Mouse (Mus musculus): ENCODE measurements around the gene Plekhn1.

Plekhn1 gene

DNA sequence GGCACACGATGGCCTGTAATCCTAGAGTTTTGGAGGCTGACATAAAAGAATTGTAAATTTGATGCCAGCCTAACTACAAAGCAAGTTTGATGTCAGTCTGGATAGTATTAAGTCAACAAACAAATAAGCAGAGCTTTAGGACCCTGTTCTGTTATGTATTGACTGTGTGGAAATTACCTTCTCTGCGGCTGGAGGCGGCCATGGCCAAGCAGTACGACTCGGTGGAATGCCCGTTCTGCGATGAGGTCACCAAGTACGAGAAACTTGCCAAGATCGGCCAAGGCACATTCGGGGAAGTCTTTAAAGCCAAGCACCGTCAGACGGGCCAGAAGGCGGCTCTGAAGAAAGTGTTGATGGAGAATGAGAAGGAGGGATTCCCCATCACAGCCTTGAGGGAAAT, 21.5 kb downstream of the Plekhn1 start:
- DNase-seq (ENCODE audit: low spot score in 2 of 2) = no peak

GRCm38 (mm10) chr4:156209963-156210635, 24.6 kb downstream of the Plekhn1 start:
- DNase-seq (ENCODE audit: low spot score in 2 of 2) = no peak

DNA sequence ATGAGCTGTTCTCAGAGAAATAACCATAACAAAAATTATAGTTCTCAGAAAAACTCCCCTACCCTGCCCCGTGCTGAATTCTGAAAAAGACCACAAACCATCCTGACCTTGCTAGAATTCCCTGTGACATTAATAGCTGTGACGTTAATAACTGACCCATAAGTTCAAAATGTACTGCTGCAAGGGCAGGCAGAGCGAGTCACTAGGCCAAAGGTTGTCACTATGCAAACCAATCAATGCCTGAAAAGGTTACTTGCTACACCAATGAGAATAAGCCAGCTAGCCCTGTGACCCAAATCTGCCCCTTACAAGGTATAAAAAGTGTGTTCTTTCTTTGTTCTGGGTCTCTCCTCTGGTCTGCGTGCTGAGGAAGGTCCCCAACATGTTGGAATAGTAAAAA, 25.8 kb downstream of the Plekhn1 start:
- no peak for DNase-seq (ENCODE audit: low spot score in 2 of 2)

DNA sequence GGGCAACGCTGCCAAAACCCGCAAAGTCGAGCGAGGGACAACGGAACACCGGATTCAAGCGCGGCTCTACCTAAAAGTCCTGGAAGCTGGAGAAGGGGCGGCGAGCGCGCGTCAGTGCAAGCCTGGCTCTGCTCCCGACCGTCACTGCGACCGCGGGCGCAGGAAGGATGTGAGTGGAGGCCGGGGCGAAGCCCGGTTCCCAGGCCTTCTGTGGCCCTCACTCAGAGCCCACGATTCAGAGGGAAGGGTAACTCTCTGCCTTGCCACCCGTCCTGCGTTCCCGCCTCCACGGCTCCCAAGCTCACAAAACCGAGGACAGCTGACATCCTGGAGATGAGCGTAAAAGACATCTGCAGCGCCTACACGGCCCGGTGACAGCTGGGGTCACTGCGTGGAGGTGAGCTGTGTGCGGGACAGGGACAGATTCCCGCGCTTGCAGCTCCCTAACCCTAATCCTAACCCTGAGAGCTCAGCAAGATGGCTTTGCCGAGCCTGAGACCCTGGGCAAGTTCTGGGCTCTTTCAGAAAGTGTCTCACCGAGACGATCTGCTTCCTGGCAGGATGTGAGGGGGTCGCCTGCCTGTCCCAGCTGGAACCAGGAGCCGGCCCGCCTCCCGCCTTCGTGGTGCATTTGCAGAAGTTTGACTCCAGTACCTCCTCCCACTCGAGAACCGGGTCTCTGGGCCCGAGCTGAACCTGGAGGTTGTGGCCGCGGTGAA, 31.1 kb downstream of the Plekhn1 start:
- DNase-seq (ENCODE audit: low spot score in 2 of 2) = no peak

DNA sequence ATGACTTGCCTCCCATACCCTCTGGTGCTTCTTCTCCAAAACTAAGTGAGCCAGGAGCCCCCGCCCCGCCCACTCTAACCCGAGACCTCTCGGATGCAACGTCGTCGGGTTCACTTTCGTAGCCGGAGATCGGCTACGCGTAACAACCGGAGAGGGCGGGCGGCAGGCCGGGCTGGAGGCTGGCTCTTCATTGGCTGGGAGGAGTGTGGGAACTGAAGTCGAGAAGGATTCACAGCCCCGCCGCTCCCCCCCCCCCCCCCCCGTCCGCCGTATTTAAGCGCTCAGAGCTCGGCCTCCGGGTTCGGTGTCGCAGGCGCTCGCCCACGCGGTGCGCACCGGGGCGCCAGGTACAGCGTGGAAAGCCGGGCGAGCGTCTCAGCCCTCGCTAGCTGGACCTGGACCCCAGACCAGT, 31.6 kb downstream of the Plekhn1 start, which contains the start of gene AW011738:
Gene AW011738, plus strand, starts transcription at position 304 of the 412 bp plus-strand sequence.
- peak in 1 of 2 experiments; percentile 66 for DNase-seq (ENCODE audit: low spot score in 2 of 2)

DNA sequence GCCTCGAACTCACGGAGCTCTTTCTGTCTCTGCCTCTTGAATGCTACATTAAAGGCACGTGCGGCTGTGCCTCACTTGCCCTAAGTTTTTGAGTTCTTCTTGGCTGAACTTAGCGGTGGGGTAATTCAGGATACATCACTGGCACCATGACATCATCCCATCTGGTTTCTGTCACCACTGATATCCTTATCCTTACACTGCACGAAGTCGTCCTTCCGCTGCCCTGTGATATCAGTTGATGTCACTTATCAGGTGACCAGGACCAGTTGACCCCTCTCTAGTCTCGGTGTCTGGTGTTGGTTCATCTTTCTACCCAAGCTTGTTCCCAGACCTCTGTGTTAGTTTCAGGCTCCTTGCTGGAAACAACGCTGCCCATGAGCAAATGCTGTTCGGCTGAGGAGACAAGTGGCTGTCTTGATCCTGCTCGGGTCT, 32.2 kb downstream of the Plekhn1 start:
- no peak for DNase-seq (ENCODE audit: low spot score in 2 of 2)

- no peak for DNase-seq (ENCODE audit: low spot score in 2 of 2)
Measured at GRCm38 (mm10) chr4:156200623-156201475, 33.8 kb downstream of the Plekhn1 start, which contains the start of gene Isg15. Isg15 (minus strand) TSS chr4:156200818.

DNA sequence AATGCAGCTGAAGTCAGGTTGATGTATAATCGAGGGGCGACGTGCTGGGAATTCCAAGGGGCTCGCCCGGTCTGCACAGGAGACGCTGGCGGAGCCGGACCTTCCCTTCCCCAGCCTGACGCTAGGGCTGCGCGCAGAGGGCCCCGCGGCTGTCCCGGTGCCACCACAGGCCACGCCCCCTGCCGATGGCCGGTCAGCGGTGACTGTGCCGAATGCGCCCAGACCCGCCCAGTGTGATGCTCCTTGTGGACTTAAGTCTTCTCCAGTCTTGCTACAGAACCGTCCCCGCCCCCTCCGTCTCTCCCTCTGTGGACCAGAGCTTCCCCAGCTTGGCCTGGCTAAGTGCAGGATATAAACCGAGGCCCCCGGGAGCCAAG, 36.8 kb downstream of the Plekhn1 start:
- peak; percentile 78 to 92 for DNase-seq (ENCODE audit: low spot score in 2 of 2)

DNA sequence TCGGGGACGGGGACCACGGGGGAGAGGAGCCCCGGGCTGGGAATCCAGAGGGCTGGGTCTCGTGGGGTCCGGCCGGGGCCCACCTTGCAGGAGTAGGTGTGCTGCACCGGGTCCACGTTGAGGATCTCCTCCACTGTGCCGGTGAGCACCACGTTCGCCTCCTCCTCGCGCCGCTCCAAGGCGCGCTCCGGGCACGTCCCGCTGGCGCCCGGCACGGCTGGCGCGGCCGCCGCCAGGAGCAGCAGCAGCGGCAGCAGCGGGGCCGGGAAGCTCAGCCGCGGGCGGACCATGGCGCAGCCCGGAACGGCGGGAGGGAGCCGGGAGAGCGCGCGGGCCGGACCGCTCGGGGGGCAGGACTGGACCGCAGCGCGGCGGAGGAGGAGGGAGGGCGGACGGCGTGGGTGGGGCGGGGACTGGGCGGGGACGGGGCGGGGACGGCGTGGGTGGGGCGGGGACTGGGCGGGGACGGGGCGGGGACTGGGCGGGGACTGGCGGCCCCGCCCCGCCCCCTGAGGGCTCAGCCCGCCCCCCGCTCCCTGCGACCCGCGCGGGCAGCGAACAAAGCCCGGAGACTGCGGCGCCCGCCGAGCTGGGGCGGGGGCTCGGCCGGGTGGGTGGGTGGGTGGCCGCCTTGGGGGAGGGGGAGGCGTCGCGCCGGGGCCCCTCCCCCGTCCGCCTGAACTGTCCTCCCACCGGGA, 37.4 kb downstream of the Plekhn1 start, which contains the start of gene Agrn:
Gene Agrn, minus strand, starts transcription at position 358 of the 698 bp plus-strand sequence.
- peak; percentile 46 to 64 for DNase-seq (ENCODE audit: low spot score in 2 of 2)

GRCm38 (mm10) chr4:156195927-156196870, 38.5 kb downstream of the Plekhn1 start:
- peak; percentile 38 to 41 for DNase-seq (ENCODE audit: low spot score in 2 of 2)

DNA sequence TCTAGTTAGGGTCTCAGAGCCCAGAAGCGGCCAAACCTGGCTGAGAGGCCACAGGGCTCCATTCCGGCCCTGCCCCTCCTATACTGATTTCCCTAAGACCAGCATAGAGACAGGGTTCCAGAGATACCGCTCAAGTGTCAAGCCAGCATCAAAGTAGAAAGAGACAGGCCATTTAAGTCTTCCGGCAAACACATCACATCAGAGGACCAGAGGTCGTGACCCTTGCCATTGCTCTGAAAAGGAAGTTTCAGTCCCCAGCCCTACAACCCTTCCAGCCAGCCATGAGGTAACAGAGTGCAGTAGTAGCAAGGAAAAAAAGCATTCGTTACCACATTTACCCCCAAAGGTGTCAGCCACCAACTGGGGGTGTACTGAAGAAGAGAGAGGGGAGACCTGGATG, 40.3 kb downstream of the Plekhn1 start:
- DNase-seq (ENCODE audit: low spot score in 2 of 2) = no peak

DNA sequence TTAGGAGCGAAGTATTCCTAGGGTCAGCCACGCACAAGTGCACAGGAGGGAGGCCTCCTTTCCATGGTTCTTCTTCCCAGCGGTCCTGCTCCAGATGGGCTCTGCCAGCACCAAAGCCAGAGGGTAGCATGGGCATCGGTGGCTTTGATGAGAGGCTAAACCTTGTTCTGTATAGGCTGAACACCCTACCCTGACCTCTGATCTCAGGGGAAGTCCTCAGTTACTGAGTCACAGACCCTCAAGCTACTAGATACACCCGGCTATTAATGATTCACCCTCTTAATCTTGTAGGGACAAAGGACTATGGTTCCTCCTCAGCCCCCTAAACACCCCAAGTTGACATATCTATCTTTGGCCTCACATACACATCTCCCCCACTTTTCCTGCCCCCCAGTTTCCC, 40.8 kb downstream of the Plekhn1 start:
- no peak for DNase-seq (ENCODE audit: low spot score in 2 of 2)

DNA sequence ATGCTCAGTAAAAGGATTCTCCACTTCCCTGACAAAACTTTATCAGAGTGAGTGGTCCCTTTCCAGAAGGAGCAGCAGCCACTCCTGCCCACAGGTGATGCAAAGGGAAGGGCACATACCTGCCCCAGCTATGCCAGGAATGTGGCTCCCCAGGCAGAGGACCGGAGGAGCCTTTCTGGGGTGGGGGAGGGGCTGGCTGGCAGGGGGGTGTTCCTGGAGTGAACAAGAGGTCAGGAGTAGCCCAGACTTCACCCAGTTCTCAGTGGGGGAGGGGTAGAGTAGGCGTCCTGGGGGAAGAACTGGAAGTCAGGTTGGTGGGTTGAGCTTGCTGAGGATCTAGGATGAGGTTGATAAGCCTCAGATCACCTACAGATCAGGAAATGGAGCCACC, 41.5 kb downstream of the Plekhn1 start:
- DNase-seq (ENCODE audit: low spot score in 2 of 2) = no peak

GRCm38 (mm10) chr4:156192421-156193199, 42.0 kb downstream of the Plekhn1 start:
- DNase-seq (ENCODE audit: low spot score in 2 of 2) = peak; percentile 56 to 69

GRCm38 (mm10) chr4:156188811-156189323, 45.8 kb downstream of the Plekhn1 start:
- no peak for DNase-seq (ENCODE audit: low spot score in 2 of 2)

DNA sequence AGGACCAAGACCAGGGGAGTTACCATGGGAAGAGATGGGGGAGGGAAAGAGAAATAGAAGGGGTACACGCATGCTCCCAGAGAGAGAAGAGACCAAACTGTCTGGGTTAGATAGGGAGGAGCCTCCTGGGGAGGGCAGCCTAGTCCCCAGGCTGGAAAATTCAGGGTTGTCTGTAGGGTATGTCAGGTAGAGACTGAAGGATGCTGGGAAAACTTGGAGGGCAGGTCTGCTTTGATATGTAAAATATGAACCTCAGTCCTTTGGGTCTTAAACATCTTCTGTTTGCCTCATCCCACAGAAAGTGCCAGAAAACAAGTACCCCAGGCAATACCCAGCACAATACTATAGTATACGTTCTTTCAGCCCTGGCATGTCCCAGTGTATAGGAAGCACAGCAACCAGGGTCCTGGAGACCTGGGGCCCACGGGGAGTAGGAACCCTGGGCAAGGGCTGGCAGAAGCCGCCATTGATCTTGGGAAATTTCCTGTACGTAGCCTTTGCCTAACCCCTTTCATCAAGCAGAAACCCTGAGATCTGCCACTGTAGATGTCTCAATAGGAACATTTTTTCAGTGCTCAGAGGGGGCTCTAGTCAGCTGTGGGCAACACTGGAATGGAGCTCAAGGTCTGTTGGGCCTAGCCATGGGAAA, 46.4 kb downstream of the Plekhn1 start:
- DNase-seq (ENCODE audit: low spot score in 2 of 2) = no peak

GRCm38 (mm10) chr4:156185950-156186850, 48.5 kb downstream of the Plekhn1 start:
- DNase-seq (ENCODE audit: low spot score in 2 of 2) = no peak

DNA sequence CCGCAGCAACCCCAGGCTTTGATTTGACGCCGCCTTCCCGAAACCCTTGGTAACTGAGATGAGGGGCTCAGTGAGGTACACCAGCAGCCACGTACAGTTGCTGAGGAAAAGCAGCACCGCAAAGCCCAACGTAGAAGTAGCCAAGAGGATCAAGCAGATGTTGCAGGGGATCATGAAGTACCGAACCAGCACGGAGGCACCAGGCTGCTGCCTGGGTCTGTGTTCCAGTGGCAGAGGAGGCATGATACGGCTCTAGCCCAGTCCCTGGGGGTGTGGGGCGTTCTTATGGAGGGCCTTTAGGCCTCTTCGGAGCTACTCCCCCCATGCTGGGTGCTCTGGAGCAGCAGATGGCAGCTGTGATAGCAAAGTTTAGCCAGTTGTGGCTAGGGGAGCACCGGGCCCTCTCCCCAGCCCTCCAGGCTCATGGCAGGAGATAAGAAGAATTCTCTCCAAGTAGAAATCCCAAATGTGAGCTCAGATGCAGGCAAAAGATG, 49.2 kb downstream of the Plekhn1 start:
- no peak for DNase-seq (ENCODE audit: low spot score in 2 of 2)
